Mouse (Mus musculus) lung, embryonic 15.5 days (tissue): ENCODE results near the gene Gm45062. TPM values are rescaled to one million over a fixed set of nuclear protein-coding genes. Genes with fewer than 3 reads are reported as not detected.
A peak's percentile ranks its signal among the peaks of the same experiment; 100 is the strongest.

Source experiments
- ATAC-seq: fragments of 200-750 bp; cut with Nextera tagmentation; 2 replicates; pipeline ENCODE4 v1.8.0; 2017; ENCODE audit warnings: moderate number of reproducible peaks, borderline replicate concordance; ENCODE audit not compliant: low FRiP score, low TSS enrichment; ENCODE audit errors: extremely low read depth
- H3K27ac ChIP-seq: fragments of 300-500 bp; sonication (generic); 2 replicates; pipeline ENCODE4 v1.5.1; 2015; ENCODE audit warnings: moderate library complexity, mild to moderate bottlenecking, inconsistent platforms
- H3K27me3 ChIP-seq: fragments of 300-500 bp; sonication (generic); 2 replicates; pipeline ENCODE4 v1.6.1; 2015; ENCODE audit warnings: inconsistent platforms
- H3K36me3 ChIP-seq: fragments of 300-500 bp; sonication (generic); 2 replicates; pipeline ENCODE4 v1.6.1; 2015; ENCODE audit warnings: inconsistent platforms
- H3K4me1 ChIP-seq: fragments of 300-500 bp; sonication (generic); 2 replicates; pipeline ENCODE4 v1.6.1; 2015; ENCODE audit warnings: inconsistent platforms
- H3K4me2 ChIP-seq: fragments of 300-500 bp; sonication (generic); 2 replicates; pipeline ENCODE4 v1.6.1; 2015; ENCODE audit warnings: inconsistent platforms, mild to moderate bottlenecking, moderate library complexity
- H3K4me3 ChIP-seq: fragments of 300-500 bp; sonication (generic); 2 replicates; pipeline ENCODE4 v1.5.1; 2015; ENCODE audit warnings: mild to moderate bottlenecking, inconsistent platforms
- H3K9ac ChIP-seq: fragments of 300-500 bp; sonication (generic); 2 replicates; pipeline ENCODE4 v1.6.1; 2015; ENCODE audit warnings: inconsistent platforms
- H3K9me3 ChIP-seq: fragments of 300-500 bp; sonication (generic); 2 replicates; pipeline ENCODE4 v1.6.1; 2016; ENCODE audit warnings: inconsistent platforms
- WGBS: fragments of 180-500 bp; shearing (Covaris S2); methylation state at CpG from one replicate; pipeline ENCODE4 v1.1.7; 2015; 5-methylcytosine and 5-hydroxymethylcytosine counted together
- polyA plus RNA-seq: library from polyadenylated mRNA; unstranded; fragments of >200 nt; fragmentation: Nextera tagmentation; extraction: Ambion mirVana; gene quantifications from 2 replicates; pipeline ENCODE4 v1.2.1, GENCODE M21; 2015

Gm45062 gene
- polyA plus RNA-seq, 1 experiment from 2014 or later: 11.1 TPM

- H3K27ac ChIP-seq: no peak overlapping the region
- no peak overlapping the region for H3K4me3 ChIP-seq
- no peak overlapping the region for H3K4me2 ChIP-seq
- no peaks in the 10 kb centered on the region for H3K9me3 ChIP-seq
- no peak overlapping the region for H3K9ac ChIP-seq
- ATAC-seq: no peak
- H3K36me3 ChIP-seq: no peaks in the 10 kb centered on the region
- 64% methylated on average over 5 of the region's 5 CpGs for WGBS
- H3K4me1 ChIP-seq: no peaks in the 10 kb centered on the region
- H3K27me3 ChIP-seq: no peaks in the 10 kb centered on the region
These were observed 168.4 kb downstream of the Gm45062 start for GRCm38 (mm10) chr6:8427692-8428091.

GRCm38 (mm10) chr6:8430610-8431234 lies 171.5 kb downstream of the Gm45062 start:
- Histone ChIP-seq H3K4me3 (no peak overlapping the region), H3K36me3 (no peaks in the 10 kb centered on the region)
- WGBS: 76% methylated on average over 9 of the region's 9 CpGs

GRCm38 (mm10) chr6:8433179-8433578 lies 173.9 kb downstream of the Gm45062 start:
- Histone ChIP-seq H3K4me3 (no peak overlapping the region), H3K9me3 (no peaks in the 10 kb centered on the region), H3K27ac (no peak overlapping the region), H3K4me2 (no peak overlapping the region), H3K9ac (no peak overlapping the region), H3K4me1 (no peaks in the 10 kb centered on the region), H3K27me3 (no peaks in the 10 kb centered on the region), H3K36me3 (no peaks in the 10 kb centered on the region)
- 63% methylated on average over 9 of the region's 9 CpGs for WGBS
- ATAC-seq: no peak

More at GRCm38 (mm10) chr6:8430610-8431234, 171.5 kb downstream of the Gm45062 start:
- Histone ChIP-seq H3K9ac (no peak overlapping the region), H3K27ac (no peak overlapping the region), H3K4me2 (no peak overlapping the region), H3K27me3 (no peaks in the 10 kb centered on the region), H3K4me1 (no peaks in the 10 kb centered on the region), H3K9me3 (no peaks in the 10 kb centered on the region)
- no peak for ATAC-seq

GRCm38 (mm10) chr6:8437937-8438336 lies 178.7 kb downstream of the Gm45062 start:
- Histone ChIP-seq H3K4me2 (no peak overlapping the region), H3K27me3 (no peaks in the 10 kb centered on the region), H3K4me3 (no peak overlapping the region), H3K27ac (no peak overlapping the region), H3K9me3 (no peaks in the 10 kb centered on the region), H3K9ac (no peak overlapping the region), H3K4me1 (no peaks in the 10 kb centered on the region), H3K36me3 (no peaks in the 10 kb centered on the region)
- ATAC-seq: no peak
- 84% methylated on average over 3 of the region's 3 CpGs for WGBS

DNA sequence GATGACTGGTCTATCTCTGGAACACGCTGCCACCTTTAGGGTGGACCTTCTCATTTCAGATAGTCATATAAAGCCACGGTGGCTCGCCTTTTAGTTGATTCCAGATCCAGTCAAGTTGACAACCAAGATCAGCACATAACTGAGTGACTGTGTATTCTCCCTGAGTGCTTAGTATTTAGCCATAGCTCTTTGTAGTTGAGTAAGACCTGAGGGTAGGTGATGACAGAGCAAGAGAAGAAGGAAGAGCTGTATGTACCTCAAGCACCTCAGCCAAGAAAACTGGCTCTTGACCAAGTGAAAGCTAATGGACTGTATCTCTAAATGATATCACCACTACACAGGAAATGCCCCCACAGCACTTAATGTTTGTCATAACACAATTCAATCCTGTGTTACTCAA lies 182.6 kb downstream of the Gm45062 start:
- Histone ChIP-seq H3K9me3 (no peaks in the 10 kb centered on the region), H3K4me1 (no peaks in the 10 kb centered on the region), H3K27ac (no peak overlapping the region), H3K27me3 (no peaks in the 10 kb centered on the region), H3K4me2 (no peak overlapping the region), H3K36me3 (no peaks in the 10 kb centered on the region), H3K4me3 (no peak overlapping the region), H3K9ac (no peak overlapping the region)
- 89% methylated on average over 3 of the region's 3 CpGs for WGBS
- ATAC-seq: no peak

- WGBS: 29% methylated on average over 5 of the region's 5 CpGs
- Histone ChIP-seq H3K27me3 (no peaks in the 10 kb centered on the region), H3K36me3 (no peaks in the 10 kb centered on the region), H3K4me1 (no peaks in the 10 kb centered on the region; the same call in 1 of the 2 replicates), H3K9me3 (no peaks in the 10 kb centered on the region), H3K4me2 (no peak overlapping the region), H3K4me3 (no peak overlapping the region), H3K27ac (no peak overlapping the region), H3K9ac (no peak overlapping the region)
- no peak for ATAC-seq
These were observed 187.5 kb downstream of the Gm45062 start for GRCm38 (mm10) chr6:8446786-8447185.

DNA sequence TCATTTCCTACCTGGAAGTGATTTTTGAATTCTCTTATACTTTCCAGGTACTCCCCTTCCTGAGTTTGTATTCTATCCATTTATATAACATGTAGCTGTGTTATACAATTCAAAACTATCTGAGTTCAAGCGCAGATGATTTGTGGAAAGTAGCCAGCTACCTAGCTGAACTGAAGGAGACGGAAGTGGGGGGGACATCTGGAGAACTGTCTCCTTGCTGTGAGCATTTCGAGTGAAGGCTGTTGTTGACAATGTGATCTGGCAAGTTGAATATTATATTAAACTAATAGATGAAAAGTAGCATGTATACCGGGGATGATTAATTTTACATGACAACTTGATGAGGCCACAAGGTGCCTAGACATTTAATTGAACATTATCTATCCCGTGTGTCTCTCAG lies 196.3 kb downstream of the Gm45062 start:
- ATAC-seq: no peak
- no peak overlapping the region for H3K27ac ChIP-seq
- no peak overlapping the region for H3K4me3 ChIP-seq
- no peaks in the 10 kb centered on the region for H3K9me3 ChIP-seq
- H3K36me3 ChIP-seq: no peaks in the 10 kb centered on the region
- no peaks in the 10 kb centered on the region for H3K27me3 ChIP-seq
- H3K4me2 ChIP-seq: no peak overlapping the region
- 82% methylated on average over 5 of the region's 5 CpGs for WGBS
- H3K9ac ChIP-seq: no peak overlapping the region
- no peaks in the 10 kb centered on the region; the same call in 1 of the 2 replicates for H3K4me1 ChIP-seq

DNA sequence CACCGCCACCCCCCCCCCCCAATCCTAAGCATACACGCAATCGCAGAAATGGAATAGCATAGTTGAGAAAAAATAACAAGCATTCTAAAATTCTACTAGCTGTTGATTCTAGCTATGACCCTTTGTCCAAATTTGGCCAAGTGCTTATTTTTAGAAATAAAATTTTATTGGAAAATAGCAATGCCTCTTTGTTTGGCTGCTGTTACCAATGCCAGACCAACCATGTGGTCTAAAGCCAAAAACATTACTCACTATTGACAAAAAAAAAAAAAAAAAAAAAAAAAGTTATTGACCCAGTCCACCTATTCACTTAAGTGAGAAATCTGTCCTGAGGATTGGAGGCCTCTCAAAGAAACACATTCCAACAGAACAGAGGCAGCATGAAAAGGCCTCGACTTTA lies 199.3 kb downstream of the Gm45062 start:
- 86% methylated on average over 4 of the region's 4 CpGs for WGBS
- ATAC-seq: no peak
- H3K27ac ChIP-seq: no peak overlapping the region

DNA sequence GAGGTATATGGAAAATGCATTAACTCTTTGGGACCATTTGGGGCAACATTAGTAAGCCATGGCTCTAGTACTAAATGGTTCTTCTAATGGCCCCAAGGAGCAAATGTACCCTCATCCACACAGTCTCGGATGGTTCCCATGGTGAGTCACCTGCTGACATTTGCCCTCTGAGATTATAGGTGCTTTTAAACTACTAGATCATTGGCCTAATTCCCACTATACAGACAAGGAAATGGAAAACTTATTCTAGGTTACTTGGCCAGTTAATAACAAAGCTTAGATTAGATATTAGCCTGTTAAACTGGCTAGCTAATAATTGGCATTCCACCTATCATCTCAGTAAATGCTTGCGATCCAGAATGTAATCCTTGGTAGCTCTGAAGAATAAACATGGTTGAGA lies 203.2 kb downstream of the Gm45062 start:
- peaks cover 9% of the 10 kb centered on the region for H3K4me1 ChIP-seq
- H3K4me3 ChIP-seq: no peak overlapping the region
- WGBS: 78% methylated on average over 2 of the region's 2 CpGs
- H3K4me2 ChIP-seq: no peak overlapping the region
- no peaks in the 10 kb centered on the region for H3K27me3 ChIP-seq
- no peaks in the 10 kb centered on the region for H3K36me3 ChIP-seq
- no peaks in the 10 kb centered on the region for H3K9me3 ChIP-seq
- H3K9ac ChIP-seq: no peak overlapping the region
- H3K27ac ChIP-seq: no peak overlapping the region
- ATAC-seq: no peak

More for the DNA sequence above, 199.3 kb downstream of the Gm45062 start:
- H3K27me3 ChIP-seq: no peaks in the 10 kb centered on the region
- H3K4me2 ChIP-seq: no peak overlapping the region
- no peaks in the 10 kb centered on the region for H3K4me1 ChIP-seq
- H3K36me3 ChIP-seq: no peaks in the 10 kb centered on the region
- H3K9me3 ChIP-seq: no peaks in the 10 kb centered on the region
- H3K9ac ChIP-seq: no peak overlapping the region
- H3K4me3 ChIP-seq: no peak overlapping the region

DNA sequence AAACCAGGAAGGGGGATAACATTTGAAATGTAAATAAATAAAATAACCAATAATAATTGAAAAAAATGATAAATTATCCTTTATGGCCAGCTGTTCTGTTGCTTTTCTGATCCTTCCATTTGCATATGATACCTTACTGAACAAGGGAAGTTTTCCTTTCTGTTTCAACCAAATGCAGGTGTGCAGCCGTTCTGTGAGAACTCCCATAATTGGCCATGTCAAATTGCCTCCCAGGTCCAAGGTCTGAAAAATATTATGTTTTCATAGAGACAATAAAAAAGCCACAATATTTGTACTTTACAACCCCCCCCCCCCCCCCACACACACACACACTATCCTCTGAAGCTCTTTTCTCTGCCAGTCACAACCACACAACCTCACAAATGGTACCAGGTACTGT lies 206.1 kb downstream of the Gm45062 start:
- Histone ChIP-seq H3K9me3 (no peaks in the 10 kb centered on the region), H3K4me3 (no peak overlapping the region), H3K4me1 (peaks cover 24% of the 10 kb centered on the region), H3K27ac (no peak overlapping the region), H3K36me3 (no peaks in the 10 kb centered on the region), H3K4me2 (no peak overlapping the region), H3K27me3 (no peaks in the 10 kb centered on the region), H3K9ac (no peak overlapping the region)
- WGBS: 76% methylated on average over 1 of the region's 1 CpGs
- ATAC-seq: no peak

GRCm38 (mm10) chr6:8465985-8466384 lies 206.7 kb downstream of the Gm45062 start:
- Histone ChIP-seq H3K4me2 (no peak overlapping the region), H3K27me3 (no peaks in the 10 kb centered on the region), H3K4me1 (peaks cover 27% of the 10 kb centered on the region), H3K27ac (peak overlapping the region; percentile 24; the same call in 1 of the 2 replicates), H3K4me3 (no peak overlapping the region), H3K9me3 (no peaks in the 10 kb centered on the region), H3K36me3 (no peaks in the 10 kb centered on the region), H3K9ac (no peak overlapping the region)
- no peak for ATAC-seq
- 51% methylated on average over 5 of the region's 5 CpGs for WGBS

DNA sequence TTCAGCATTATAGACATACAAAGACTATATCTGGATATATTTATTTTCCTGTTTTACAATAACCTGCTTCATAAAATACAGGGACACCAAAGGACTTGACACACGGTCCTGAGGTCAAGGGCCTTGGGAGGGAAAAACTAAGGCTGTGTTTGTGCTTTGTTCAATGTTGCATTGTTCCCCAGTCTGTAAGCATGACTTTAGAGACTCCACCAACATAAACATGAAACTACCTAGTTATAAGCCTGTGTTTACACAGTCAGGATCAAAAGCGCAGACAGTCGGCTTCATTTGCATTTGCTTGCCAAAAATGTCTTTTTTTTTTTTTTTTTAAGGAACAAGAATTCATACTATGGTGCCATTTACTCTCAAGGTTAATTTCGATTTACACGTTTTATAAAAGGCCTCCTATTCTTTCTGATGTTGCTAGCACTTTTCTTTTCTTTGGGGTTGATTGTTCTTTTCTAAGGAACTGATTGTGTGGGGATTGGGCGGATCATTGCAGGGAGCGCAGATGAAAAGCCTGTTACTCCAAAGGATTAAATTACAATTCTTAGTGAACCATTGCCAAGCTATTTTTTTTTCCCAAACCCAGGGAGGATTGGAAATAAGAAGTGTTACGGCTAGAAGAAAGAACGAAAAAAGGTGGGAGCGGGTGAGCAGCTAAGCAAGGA lies 208.6 kb downstream of the Gm45062 start:
- no peak overlapping the region for H3K27ac ChIP-seq
- no peak for ATAC-seq
- H3K9ac ChIP-seq: no peak overlapping the region
- no peaks in the 10 kb centered on the region for H3K27me3 ChIP-seq
- H3K9me3 ChIP-seq: no peaks in the 10 kb centered on the region
- H3K4me3 ChIP-seq: no peak overlapping the region
- 62% methylated on average over 10 of the region's 10 CpGs for WGBS
- no peaks in the 10 kb centered on the region for H3K36me3 ChIP-seq
- H3K4me2 ChIP-seq: no peak overlapping the region
- H3K4me1 ChIP-seq: peaks cover 42% of the 10 kb centered on the region
